Mouse (Mus musculus) CH12F3 (cell line): ENCODE results near the gene Pim2.

ENCODE experiments used
- in situ Hi-C: fragments of 300-500 bp; cut with MboI; formaldehyde crosslinking; loops from 2 replicates; pipeline ENCODE4 v1.14.3; 2020; ENCODE audit warnings: low sequenced_read_pairs

Pim2 gene

DNA sequence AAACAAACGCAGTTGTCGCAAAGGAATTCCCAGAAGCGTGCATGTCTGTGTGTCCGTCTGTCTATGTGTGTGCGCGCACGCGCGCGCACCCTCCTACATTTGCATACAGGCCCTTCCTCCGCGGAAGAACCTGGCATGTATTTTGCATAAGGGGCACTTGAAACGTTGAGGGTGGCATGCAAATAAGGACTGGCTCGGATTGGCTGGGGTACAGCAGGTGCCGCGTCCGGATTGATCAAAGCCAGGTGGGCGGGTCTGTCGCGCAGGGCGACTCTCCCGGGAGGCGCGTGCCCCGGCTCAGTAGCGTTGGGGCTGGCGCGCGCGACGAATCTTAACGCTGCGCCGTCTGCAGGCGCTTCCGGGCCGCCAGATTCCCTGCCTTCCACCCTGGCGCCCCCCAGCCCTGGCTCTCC lies at the start of gene Pim2:
Pim2 (plus strand) TSS at position 256 of the 413 bp plus-strand sequence.
- in situ Hi-C loops: no loop called here

DNA sequence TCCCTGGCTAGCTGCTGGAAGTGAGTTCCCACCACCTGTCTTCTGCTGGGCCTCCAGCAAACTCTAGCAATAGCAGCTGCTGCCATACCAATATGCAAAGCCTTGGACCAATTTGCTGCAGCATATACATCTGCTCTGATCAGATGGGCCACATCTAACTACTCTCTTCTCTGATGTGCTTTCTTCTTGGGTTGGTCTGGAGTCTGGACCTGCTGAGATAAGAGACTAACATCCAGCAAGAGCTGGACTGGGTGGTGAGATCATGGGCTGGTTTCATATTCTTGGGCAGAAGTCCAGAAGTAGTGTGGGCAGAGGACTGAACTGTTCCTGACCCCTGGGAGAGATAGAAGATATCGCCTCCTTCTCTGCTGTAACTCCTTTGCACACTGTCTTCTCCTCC lies 40.9 kb upstream of the Pim2 start:
- in situ Hi-C loops: no loop called here

DNA sequence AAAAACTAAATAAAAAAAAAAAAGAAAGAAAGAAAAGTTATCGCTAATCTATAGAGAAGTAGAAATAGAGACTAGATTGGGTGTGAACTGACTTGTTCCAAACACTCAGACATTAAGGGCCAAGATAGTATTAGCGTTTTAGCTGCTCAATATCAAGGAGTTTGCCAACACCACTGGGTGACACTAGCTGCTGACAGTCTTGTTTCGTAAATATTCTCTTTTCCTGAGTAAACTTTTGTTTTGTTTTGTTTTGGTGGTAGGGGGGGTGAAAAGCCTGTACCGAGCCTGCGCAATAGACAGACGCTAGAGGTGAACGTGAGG lies 37.3 kb upstream of the Pim2 start:
- in situ Hi-C loops: no loop called here

DNA sequence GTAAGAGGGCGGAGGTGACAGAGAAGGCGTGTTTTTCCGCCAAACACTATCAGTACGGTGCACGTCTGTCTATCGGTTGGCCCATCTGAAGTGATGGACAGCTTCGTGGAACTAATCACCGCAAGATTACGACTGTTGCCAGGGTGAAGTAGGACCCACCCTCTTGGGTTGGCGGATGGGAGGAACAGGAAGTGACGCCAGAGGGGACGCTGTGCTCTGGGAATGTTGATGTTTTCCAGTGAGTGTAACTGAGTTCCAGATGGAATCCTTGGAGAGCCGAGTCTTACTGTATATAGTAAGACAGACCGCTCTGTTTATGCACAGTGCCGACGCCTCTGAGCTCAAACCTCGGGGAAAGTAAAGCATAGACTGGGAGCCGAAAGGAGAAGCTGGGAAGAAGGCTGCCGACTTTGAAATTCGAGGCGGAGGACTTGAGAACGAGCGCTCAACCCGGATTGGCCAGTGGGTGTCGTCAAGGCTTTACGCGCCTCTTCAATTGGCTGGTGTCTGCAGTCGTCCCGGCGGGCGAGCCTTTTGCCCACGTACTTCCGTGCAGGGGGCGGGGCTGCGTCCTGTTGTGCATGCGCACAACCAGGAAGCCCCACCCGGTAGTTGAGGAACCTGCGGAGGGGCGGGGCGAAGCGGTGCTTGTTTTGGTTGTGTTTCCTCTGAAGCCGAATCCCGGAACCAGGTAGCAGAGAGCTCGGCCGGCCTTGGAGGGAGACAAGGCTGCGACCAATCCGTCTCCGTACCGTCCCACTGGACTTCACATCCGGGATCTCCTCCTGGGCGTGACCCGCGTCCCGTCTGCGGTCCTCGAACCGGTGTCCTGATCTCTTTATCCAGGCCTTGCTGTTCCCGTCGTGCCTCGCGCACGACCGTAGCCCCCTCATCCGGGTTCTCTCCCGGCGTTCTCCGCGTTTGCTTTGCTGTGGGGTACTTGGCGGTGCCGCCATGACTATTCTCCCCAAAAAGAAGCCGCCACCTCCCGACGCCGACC lies 36.6 kb upstream of the Pim2 start, which contains the start of gene Otud5:
Otud5 (plus strand) TSS at position 202 of the 1,000 bp plus-strand sequence.
- in situ Hi-C loops: no loop called here

DNA sequence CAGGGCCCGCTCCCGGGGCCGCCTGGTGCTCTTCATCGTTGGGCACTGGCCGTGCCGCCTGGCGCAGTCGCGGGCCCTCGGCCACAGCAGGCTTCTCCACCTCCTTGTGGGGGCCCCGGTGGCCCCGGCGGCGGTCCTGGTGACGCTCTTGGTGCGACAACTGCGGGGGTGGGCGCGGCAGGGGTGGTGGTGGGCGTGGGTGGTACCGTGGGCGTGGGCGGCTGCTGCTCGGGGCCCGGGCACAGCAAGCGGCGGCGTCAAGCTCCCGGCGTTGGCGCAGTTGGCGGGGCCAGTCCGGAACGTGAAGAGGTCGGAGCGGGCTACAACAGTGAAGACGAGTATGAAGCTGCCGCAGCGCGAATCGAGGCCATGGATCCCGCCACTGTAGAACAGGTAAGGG lies 35.7 kb upstream of the Pim2 start:
- in situ Hi-C loops: no loop called here

DNA sequence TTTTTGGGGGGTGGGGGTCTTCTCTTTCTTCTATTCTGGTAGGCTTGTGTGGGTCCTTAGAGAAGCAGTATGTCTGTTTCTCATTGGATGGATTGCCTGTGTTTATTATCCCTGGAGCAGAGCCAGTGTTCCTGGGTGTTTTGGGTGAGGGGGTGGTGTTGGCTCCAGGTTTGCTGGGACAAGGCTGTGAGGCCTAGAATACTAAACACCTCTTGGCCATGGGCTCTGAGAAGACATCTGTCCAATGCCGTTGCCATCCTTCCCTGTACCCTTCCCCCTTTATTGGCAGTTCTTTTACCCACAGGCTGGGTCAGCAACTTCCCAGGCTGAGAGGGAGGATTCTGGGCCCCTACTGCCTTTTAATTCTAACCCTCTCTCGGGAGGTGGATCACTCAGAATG lies 30.2 kb upstream of the Pim2 start:
- in situ Hi-C loops: no loop called here

DNA sequence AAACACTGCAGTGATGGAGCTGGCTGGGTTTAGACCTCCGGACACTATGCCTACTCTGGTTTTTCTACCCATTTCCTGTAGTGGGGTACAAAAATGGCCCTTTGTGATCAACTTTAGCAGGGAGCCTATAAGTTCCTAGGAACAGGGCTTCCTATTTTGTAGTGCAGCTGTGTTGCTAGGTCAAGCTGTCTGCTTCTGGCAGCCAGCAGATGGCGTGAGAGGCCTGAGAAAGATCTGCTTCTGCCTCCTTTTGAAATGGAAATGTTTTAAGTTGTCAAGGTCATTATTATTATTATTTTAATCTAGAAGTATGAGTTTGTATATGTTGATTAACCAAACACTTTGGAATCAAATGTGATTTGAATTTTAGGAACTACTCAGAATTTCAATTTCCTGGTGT lies 23.5 kb upstream of the Pim2 start:
- in situ Hi-C loops: no loop called here

DNA sequence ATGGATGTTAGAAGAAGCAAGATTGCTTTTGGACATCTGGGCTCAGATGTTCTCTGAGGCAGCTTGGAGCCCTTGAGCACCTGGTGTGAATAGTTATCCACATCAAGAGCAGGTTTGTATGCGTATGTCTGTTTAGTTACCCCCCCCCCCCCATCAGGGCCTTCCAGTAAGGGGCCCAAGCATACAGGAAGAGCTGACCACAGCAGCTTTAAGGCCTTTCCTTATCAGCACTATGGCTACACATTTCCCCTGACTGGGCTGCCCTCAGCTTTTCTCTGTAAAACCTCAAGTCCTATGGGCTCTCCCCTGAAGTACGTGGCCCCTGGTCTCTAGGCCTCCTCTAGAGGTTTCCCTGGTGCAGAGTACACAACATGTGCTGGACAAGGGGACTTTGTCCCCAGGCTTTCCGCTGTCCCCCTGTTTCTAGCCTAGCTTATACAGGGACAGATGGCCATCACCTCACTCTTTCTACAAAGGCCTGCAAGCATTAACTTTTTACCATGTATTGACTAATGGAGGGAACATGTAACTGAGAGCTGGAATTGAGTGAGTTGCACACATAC lies 18.8 kb upstream of the Pim2 start:
- in situ Hi-C loops: no loop called here

DNA sequence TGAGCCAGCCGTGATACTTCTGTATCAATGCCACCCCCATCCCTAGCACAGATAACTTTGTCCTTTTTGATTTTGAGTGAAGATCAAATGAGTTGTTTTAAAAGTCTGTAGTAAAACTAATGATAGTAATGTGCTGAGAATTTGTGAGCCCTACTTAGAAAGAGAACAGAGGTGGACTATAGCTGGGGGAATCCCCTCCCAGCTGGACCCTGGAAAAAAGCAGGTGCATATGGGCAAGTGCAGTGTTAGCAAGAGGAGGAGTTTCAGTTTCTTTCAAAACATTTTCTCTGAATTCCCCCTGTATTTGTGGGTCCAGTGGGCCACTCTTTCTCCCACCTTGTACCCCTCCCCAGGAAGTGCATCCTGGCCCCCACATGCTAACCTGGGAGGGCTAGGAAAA lies 14.9 kb upstream of the Pim2 start:
- in situ Hi-C loops: no loop called here

DNA sequence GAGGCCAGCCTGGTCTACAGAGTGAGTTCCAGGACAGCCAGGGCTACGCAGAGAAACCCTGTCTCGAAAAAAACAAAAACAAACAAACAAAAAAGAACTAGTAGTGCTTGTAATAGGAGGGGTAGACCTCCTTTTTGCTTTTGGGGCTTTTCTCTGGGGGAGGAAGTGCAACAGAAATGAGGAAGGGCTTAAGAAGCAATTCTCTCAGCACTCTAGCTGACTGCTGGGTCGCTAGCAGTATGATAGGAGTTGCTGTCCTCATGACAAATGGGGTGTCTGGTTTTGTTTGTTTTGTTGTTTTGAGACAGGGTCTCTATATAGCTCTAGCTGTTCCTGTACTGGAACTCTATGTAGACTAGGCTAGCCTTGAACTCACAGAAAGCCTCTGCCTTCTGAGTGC lies 13.5 kb upstream of the Pim2 start:
- in situ Hi-C loops: no loop called here

DNA sequence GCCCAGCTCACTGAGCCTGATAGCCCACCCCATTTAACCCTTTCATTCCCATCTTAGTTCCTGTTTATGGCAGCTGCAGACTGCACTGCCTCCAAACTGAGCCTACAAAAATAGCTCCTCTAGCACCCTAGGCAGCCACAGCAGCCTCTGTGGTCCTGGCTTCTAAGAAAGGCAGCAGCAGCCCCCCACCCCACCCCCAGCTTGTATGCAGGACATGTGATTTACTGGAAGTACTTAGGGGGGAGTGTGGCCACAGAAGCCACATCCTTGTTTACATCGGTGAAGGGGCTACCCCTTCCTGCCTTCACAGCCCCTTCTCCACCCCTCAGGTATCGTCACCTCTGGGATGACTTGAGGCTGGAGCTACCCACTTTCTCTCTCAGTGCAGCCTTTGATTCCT lies 12.7 kb upstream of the Pim2 start:
- in situ Hi-C loops: no loop called here

DNA sequence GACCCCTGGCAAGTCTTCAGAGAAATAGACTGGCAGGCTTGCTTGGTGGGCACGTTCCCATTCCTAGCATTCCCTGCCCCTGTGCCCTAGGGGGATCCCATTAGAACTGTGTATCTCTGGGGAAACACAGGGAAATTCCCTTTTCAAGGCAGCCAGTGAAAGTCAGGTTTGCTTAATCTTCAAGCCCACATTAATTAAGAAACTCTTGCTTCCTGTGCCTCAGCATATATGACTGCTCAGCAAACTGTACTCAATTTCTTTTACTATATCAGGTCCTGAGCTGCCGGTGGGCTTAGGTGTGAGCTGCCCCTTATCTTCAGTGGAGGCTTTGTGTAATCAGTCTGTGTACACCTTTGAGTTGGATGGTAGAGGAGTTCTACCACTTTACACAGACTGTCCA lies 12.3 kb upstream of the Pim2 start:
- in situ Hi-C loops: no loop called here

DNA sequence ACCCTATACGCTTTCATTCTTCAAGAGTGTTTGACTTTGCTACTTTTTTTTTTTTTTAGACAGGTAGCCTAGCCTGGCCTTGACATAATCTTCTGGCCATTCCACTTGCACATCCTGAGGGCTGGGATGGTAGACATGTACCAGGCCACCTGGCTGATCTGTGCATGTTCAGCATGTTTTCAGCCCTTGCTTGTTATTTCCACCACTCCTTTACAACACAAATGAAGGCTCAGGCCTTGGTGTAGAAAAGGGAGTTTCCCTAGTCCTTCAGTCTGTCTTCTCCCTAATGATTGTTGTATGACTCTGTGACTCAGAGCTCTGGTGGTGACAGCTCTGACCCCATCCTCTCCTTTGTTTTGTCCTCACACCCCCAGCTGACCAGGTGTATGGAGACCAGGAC lies 10.9 kb upstream of the Pim2 start:
- in situ Hi-C loops: no loop called here

DNA sequence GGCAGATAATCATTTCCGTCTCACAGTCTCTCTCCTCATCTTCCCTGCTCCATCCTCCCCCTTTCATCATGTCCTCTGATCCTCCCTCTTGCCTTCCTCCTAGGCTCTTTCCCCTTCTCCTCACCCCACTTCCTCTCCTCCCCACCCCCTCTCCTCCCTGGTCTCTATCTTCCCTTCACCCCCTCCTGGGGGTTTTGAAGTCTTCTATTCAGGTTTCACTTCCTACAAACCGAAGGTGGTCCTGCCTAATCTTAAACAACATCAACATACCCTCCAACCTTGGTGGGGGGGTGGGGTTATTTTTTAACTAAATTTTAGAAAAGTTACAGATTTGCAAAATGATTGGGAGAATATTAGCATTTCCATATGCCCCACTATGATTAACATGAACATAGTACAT lies 9.6 kb upstream of the Pim2 start:
- in situ Hi-C loops: no loop called here

DNA sequence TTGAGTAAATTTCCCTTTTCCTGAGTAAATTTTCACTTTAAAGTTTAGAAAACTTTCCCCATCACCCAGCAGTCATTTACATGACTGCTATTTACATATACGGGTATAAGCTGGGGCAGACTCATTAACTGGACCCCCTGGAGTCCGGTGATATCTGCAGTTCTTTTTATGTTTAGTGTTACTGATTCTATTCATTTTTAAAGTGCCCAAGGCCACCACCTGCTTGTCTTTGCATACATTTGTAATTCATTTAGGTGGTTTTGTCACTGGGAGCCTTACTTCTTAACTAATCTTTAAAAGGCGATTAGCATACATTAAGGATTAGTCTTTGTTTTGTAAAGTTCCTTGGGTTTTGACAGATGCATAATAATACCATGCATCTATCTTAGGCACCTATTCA lies 8.2 kb upstream of the Pim2 start:
- in situ Hi-C loops: no loop called here

DNA sequence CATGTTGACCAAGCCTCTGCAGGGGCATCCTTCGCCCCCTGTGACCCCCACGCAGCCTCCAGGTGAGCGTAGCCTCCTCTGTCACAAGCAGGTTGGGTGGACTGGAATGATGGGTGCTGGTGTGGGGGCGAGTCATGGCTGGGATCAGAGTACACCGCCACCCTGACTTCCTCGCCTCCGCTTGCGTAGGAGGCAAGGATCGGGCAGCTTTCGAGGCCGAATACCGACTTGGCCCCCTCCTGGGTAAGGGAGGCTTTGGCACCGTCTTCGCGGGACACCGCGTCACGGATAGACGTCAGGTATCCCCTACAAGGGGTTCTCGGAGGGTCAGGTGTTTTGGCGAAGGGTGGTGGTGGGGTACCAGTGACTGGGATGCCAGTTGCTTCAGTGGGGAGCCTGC lies 433 bp downstream of the Pim2 start:
- in situ Hi-C loops: no loop called here

DNA sequence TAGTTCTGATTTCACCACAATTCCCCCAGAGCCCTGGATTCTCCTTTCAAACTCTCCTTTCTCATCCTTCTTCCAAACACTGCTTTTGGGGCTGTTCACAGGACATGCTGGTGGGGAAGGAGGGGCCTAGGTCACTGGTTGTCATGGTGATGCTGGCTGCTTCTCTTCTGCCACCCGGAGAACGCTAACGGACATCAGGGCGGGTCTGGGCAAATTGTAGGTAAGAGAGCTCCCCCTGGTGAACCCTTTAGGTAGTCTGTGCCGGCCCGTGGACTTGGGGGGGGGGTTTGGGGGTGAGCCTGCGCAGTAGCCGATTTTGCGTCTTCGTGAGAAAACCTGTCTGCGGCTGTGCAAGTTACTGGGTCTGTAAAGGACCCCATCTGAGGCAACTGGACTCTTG lies 1.8 kb downstream of the Pim2 start:
- in situ Hi-C loops: no loop called here

DNA sequence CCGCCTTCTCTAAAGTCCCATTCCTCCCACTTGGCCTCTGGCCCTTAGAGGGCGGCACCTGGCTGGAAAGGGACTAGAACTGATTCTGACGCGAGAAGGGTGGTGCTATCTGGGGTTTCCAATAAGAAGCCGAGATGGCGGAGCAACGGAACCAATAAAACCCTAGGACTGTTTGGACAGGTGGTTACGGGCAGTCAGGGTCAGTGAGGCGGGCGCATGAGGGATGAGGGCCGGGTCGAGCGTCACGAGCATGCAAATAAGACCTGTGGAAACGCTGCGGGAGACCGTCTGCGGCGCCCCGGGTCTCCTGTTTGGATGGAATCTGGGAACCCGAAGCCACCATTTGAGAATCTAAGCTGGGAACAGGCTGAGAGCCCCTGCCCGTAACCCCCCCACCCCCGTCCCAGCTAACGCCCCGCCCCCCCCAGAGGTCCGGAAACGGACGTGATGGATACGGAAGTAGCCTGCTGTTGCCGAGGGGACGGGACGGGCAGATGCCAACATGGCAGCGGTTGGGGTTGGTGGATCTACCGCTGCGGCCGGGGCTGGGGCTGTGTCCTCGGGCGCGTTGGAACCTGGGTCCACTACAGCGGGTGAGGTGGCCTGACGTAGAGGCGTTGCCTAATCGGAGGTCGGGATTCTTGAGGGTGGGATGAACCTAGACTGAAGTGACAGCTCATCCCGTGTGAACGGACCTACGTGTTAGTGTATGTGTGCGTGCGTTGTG lies 5.9 kb downstream of the Pim2 start, which contains the start of gene Slc35a2:
Slc35a2 (plus strand) TSS at position 188 of the 727 bp plus-strand sequence.
- in situ Hi-C loops: no loop called here

DNA sequence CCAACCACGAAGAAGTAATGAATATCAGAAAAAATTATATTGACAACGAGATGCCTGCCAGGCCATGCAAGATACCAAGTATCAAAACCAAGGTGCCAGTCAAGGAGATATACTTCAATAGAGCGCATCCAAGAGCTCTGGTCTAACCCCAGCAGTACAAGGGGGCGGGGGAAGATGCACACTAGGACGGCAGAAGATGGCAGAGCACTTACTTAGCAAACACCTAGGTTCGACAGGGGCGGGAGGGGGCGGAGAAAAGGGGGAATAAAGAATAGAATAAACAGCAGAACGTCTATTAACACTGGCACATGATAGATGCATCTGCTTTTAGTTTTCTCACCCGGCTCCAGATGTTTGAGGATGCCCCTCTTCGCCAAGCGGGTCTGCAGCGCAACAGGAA lies 20.1 kb downstream of the Pim2 start:
- in situ Hi-C loops: no loop called here

DNA sequence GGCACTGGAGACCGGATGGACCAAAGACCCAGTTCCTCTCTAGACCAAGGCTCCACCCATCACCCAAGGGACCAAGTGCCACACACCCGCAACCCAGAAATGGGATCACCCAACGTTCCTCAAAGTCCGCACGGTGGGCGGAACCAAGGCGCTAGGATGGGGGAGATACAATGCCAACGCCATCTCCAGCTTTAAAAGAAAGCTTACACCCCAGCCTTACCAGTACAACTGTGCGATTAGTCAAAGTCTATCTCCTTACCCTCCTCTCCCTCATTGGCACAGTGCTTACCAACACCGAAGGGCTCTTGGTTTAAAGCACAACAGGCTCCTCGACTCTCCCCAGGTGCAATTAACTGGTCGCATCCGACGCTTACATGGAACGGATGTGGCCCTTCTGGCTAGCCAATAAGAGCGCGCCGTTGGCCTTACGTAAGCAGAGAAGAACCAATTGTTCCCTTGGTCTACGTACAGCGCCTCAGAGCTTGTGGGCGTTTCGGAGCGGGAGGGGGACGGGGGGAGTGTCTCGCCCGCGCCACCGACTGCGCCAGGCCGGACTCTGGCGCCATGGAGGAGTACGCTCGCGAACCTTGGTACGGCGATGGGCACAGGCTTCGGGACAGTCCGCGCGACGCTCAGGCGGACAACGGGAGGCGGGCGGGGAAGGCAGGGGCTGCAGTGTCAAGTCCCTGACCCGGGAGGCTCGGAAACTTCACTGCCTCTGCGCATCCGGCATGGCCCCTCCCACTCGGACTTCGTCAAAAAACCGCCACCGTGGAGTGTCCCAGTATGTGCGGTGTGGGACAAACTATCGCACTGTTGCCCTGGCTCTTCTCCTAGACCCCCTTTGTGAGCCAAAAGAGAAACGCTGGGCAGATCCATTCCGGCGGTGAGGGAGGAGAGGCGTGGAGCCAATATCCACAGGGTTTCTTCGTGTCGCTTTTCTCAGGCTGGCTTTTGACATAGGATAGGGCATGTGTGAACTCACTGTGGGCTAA lies 21.1 kb downstream of the Pim2 start, which contains the start of the genes Pqbp1 and Timm17b:
Pqbp1 (minus strand) TSS at position 390 of the 995 bp plus-strand sequence.
Timm17b (plus strand) TSS at position 478 of the 995 bp plus-strand sequence.
- in situ Hi-C loops: no loop called here
